Mouse (Mus musculus) gastrocnemius, adult 2 months (tissue): ENCODE results near the gene Cabp2. TPM values are rescaled to one million over a fixed set of nuclear protein-coding genes. Genes with fewer than 3 reads are reported as not detected.
"Not testable (repeated sequence)": the region's sequence is repeated elsewhere in the genome, so short reads cannot be mapped to it uniquely, and the experiment has no call there.

Experiments used
- DNase-seq: peaks from one replicate; pipeline ENCODE4 v3.0.0; 2022
- H3K27ac ChIP-seq: fragments of 200-600 bp; 2 replicates; pipeline ENCODE4 v1.8.1; 2022; ENCODE audit warnings: mild to moderate bottlenecking
- H3K4me3 ChIP-seq: fragments of 200-600 bp; 2 replicates; pipeline ENCODE4 v1.8.1; 2022; ENCODE audit warnings: mild to moderate bottlenecking, moderate library complexity
- CTCF ChIP-seq: fragments of 200-600 bp; IDR thresholded peaks from 2 replicates; pipeline ENCODE4 v1.8.1; 2022; ENCODE audit warnings: antibody characterized with exemption, mild to moderate bottlenecking, moderate library complexity
- intact Hi-C: fragments of 180-260 bp; cut with DNase I; formaldehyde crosslinking; loops from one replicate; pipeline ENCODE4 v1.15.1; 2025
- total RNA-seq, 2 experiments: library from RNA; stranded (reverse); gene quantifications; 2 replicates each; pipeline ENCODE4 v1.2.3; 2021

Cabp2 gene
- total RNA-seq, 2 experiments from 2014 or later = not detected

DNA sequence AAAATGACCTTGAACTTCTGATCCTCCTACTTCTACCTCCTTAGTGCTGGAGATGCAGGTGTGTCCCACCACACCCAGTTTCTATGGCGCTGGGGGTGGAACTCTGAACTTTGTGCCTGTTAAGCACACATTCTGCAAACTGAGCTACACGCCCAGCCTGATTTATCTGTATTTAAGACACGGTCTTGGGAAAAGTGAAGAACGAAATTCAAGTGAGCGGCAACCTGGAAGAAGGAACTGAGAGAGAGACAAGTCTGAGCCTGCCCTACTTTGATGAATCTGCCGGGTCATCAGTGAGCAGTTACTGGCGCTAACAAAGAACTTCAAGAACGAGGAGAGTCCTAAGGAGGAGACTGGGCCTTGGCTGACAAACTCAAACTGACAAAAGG lies 34.5 kb upstream of the Cabp2 start:
- intact Hi-C loops = no loop called here
- peak overlapping the region; percentile 89 for H3K27ac ChIP-seq
- TF ChIP-seq CTCF = no peak
- H3K4me3 ChIP-seq = no peak overlapping the region
- no peak for DNase-seq

- Histone ChIP-seq H3K27ac (no peak overlapping the region; the same call in 1 of the 2 replicates), H3K4me3 (no peak overlapping the region)
- TF ChIP-seq CTCF = peak; percentile 86
- peak; percentile 85 for DNase-seq
- intact Hi-C loops = loop anchor here (1.0 kb wide), 1 partner anchor 29 kb away; no protein-coding TSS in a partner anchor
Observed at GRCm38 (mm10) chr19:4047859-4048258, 33.5 kb upstream of the Cabp2 start.

GRCm38 (mm10) chr19:4049069-4049468 lies 32.3 kb upstream of the Cabp2 start:
- H3K27ac ChIP-seq, intact Hi-C loops, DNase-seq, H3K4me3 ChIP-seq: not testable (repeated sequence)

GRCm38 (mm10) chr19:4051016-4051415 lies 30.4 kb upstream of the Cabp2 start:
- TF ChIP-seq CTCF = peak; percentile 24; the same call in 1 of the 2 replicates
- peak overlapping the region; percentile 46 for H3K27ac ChIP-seq
- no peak for DNase-seq
- intact Hi-C loops = loop anchor here (2.0 kb wide), 1 partner anchor 104 kb away; no protein-coding TSS in a partner anchor
- H3K4me3 ChIP-seq = no peak overlapping the region

DNA sequence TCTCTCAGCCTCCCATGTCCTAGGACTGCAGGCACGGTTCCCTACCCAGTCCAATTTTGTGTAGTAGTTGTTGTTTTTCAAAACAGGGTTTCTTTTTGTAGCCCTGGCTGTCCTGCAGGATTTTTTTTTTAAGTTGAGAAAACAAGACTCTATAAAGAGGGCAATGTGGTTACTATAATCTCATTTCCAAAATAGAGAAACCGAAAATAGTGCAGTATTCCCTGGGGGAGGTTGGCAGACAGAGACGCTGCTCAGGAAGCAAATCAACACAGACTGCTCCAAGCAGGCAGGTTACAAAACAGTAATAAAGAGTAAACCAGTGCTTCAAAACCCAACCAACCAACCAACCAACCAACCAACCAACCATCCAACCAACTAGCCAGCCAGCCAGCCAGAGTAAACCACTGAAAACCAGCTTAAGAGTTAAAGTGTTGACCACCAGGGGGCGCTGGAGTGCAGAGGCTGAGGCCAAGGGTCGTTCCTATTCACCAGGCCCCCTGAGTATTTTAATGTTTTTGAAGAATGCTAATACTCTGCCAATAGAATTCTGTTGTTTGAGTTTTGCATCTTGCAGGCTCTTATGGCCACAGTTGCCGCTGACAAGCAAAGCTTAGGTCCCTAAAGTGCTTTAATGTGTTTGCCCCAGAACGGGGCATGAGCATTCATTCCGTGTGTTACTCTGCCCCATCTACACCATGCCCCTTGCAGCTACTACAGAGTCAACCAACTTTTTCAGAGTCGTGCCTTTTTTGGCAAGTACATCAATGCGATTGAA lies 29.4 kb upstream of the Cabp2 start:
- Histone ChIP-seq H3K4me3 (no peak overlapping the region), H3K27ac (peak overlapping the region; percentile 48; the same call in 1 of the 2 replicates)
- intact Hi-C loops = loop anchor here (2.0 kb wide), 1 partner anchor 105 kb away; no protein-coding TSS in a partner anchor
- peak; percentile 75 for DNase-seq
- TF ChIP-seq CTCF = peak; percentile 78

GRCm38 (mm10) chr19:4052516-4053030 lies 28.8 kb upstream of the Cabp2 start:
- intact Hi-C loops = no loop called here
- no peak overlapping the region for H3K4me3 ChIP-seq
- TF ChIP-seq CTCF = no peak
- no peak for DNase-seq
- peak overlapping the region; percentile 48 for H3K27ac ChIP-seq

- DNase-seq = no peak
- H3K4me3 ChIP-seq = no peak overlapping the region
- TF ChIP-seq CTCF = no peak
- intact Hi-C loops = no loop called here
- H3K27ac ChIP-seq = no peak overlapping the region
Observed at GRCm38 (mm10) chr19:4054613-4055012, 26.8 kb upstream of the Cabp2 start.

GRCm38 (mm10) chr19:4055216-4055946 lies 26.0 kb upstream of the Cabp2 start:
- H3K27ac ChIP-seq = no peak overlapping the region
- TF ChIP-seq CTCF = no peak
- DNase-seq = no peak
- intact Hi-C loops = no loop called here
- no peak overlapping the region for H3K4me3 ChIP-seq

DNA sequence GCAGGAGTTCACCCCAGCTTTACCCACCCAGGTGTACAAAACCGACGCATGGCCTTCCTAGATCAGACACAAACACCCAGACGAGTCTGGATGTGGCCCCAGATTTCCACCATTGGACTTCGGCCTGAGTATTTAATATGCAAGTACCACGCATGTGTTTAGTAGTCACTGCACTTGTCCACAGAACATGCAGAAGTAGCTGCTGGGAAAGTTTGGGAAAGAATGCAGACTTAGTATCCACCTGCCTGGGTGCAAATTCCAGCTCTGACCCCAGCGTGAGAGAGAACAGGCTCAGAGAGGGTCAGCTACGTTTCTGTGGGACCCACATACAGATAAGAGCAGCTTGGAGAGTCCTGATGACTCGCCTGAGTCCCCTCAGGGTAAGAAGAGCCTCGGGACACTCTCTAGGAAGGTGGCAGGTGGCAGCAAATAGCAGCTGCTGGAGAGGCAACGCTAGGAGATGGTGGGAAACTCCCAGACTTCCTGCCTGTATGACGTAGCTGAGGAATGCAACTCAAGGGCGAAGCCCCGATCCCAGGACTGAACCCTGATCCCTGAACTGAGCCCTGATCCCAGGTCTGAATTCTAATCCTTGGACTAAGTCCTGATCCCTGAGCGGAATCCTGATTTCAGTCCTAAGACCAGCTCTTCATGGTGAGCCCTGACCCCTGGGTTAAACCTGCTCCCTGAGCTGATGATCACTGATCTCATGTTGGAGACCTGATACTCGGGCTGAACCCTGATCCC lies 25.3 kb upstream of the Cabp2 start:
- H3K27ac ChIP-seq = peak overlapping the region; percentile 50; the same call in 1 of the 2 replicates
- TF ChIP-seq CTCF = no peak
- H3K4me3 ChIP-seq = no peak overlapping the region
- DNase-seq = no peak
- intact Hi-C loops = no loop called here

- TF ChIP-seq CTCF = no peak
- no peak for DNase-seq
- intact Hi-C loops = no loop called here
- peak overlapping the region; percentile 50; the same call in 1 of the 2 replicates for H3K27ac ChIP-seq
- no peak overlapping the region for H3K4me3 ChIP-seq
Observed at GRCm38 (mm10) chr19:4056727-4057126, 24.7 kb upstream of the Cabp2 start.

GRCm38 (mm10) chr19:4057389-4057788 lies 24.0 kb upstream of the Cabp2 start:
- no peak for TF ChIP-seq CTCF
- intact Hi-C loops = no loop called here
- DNase-seq = no peak
- Histone ChIP-seq H3K4me3 (no peak overlapping the region), H3K27ac (no peak overlapping the region)

DNA sequence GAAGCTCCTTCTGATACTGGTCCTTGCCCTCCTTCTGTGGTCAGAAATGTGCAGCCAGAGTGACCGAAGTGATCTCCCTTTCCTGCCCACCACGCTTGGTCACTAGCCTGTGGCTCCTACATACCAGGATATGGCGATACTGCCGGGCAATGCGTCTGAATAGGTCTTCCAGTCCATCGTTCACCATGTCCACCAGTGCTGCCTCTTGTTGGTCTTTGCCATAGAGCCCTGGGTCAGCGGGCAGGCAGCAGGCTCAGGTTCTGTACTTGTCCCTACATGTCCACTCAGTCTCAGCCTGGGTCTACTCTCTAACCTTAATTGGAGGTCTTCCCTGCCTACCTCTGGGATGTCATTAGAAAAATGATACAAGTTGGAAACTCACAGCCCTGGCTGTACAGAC lies 23.4 kb upstream of the Cabp2 start:
- intact Hi-C loops = no loop called here
- no peak for TF ChIP-seq CTCF
- H3K27ac ChIP-seq = no peak overlapping the region
- DNase-seq = no peak
- H3K4me3 ChIP-seq = no peak overlapping the region

GRCm38 (mm10) chr19:4058581-4058980 lies 22.8 kb upstream of the Cabp2 start:
- no peak for DNase-seq
- H3K27ac ChIP-seq = no peak overlapping the region
- H3K4me3 ChIP-seq = no peak overlapping the region
- no peak for TF ChIP-seq CTCF
- intact Hi-C loops = no loop called here
